Mouse (Mus musculus): Measurements from ENCODE around the gene Tenm4. TPM values are rescaled to one million over a fixed set of nuclear protein-coding genes. Genes with fewer than 3 reads are reported as not detected.

Tenm4 gene
- total RNA-seq, 4 experiments from 2014 or later, result 0.77 to 2.5 (median 2.0) TPM

- no peak for DNase-seq (ENCODE audit: low spot score in 2 of 2)
Observed at GRCm38 (mm10) chr7:96839586-96839985, 668.5 kb downstream of the Tenm4 start.

GRCm38 (mm10) chr7:96842477-96843255 lies 671.6 kb downstream of the Tenm4 start:
- no peak for DNase-seq (ENCODE audit: low spot score in 2 of 2)

GRCm38 (mm10) chr7:96844104-96844894 lies 673.3 kb downstream of the Tenm4 start:
- DNase-seq (ENCODE audit: low spot score in 2 of 2), result no peak

- DNase-seq (ENCODE audit: low spot score in 2 of 2), result no peak
Observed at GRCm38 (mm10) chr7:96852781-96853180, 681.7 kb downstream of the Tenm4 start.

DNA sequence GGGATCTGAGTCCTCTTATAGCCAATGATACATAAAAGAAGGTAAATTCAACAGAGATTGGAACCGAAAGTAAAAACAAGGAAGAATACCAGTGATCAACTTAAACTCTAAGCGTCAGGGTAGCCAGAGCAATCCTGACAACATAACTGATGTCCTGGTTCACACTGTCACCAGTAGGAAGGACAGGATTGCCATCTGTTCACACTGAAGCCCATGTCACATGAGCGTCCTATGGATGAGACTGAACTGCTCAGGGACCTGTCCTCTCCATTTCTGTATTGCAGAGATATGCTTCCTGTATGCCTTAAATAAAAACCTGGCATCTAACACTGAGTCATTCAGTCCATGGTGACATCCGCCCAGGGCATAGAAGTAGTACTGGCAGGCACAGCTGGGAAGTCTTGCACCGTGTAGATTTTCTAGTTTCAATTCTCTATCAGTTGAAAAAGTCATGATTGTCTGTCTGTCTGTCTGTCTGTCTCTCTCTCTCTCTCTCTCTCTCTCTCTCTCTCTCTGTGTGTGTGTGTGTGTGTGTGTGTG lies 684.9 kb downstream of the Tenm4 start:
- DNase-seq (ENCODE audit: low spot score in 2 of 2), result no peak

GRCm38 (mm10) chr7:96856518-96856917 lies 685.5 kb downstream of the Tenm4 start:
- DNase-seq (ENCODE audit: low spot score in 2 of 2), result no peak

- DNase-seq (ENCODE audit: low spot score in 2 of 2), result no peak
Observed at GRCm38 (mm10) chr7:96859077-96859476, 688.0 kb downstream of the Tenm4 start.

DNA sequence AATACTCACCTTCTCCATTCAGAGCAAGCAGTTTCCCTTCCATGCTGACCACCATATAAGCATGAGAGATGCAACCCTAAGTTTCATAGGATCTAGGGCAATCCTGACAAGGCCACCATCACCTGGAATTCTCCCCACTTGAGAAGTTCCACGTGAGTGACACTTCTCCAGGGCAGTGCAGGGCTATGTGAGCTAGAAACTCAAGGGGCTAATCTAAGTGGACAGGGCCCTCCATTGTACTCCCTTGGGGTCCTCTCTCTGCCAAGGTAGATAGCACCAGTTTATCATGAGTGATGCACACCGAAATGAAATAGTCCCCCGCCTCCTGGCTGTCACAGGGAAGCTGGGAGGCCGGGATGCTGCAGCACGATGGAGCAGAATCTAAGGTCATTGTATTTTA lies 688.6 kb downstream of the Tenm4 start:
- no peak for DNase-seq (ENCODE audit: low spot score in 2 of 2)

DNA sequence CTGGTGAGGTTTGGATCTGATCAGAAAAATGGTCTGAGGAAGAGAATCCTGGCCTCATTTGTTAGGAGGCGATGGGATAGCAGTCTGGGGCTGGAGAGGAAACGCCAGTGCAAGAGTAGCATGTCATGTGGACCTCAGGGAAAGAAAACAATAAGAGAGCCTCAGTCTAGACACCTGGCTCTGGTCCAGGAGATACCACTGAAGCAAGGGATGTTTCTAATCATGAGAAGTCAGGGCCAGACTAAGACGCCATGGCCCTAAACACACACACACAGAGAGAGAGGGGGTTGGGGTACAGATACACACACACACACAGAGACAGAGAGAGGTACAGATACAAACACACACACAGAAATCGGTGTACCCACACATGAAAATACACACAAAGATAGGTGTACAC lies 689.6 kb downstream of the Tenm4 start:
- no peak for DNase-seq (ENCODE audit: low spot score in 2 of 2)

GRCm38 (mm10) chr7:96864894-96865722 lies 694.1 kb downstream of the Tenm4 start:
- no peak for DNase-seq (ENCODE audit: low spot score in 2 of 2)

GRCm38 (mm10) chr7:96869079-96869810 lies 698.2 kb downstream of the Tenm4 start:
- DNase-seq (ENCODE audit: low spot score in 2 of 2), result no peak

- DNase-seq (ENCODE audit: low spot score in 2 of 2), result no peak
Observed at GRCm38 (mm10) chr7:96870473-96870872, 699.4 kb downstream of the Tenm4 start.

DNA sequence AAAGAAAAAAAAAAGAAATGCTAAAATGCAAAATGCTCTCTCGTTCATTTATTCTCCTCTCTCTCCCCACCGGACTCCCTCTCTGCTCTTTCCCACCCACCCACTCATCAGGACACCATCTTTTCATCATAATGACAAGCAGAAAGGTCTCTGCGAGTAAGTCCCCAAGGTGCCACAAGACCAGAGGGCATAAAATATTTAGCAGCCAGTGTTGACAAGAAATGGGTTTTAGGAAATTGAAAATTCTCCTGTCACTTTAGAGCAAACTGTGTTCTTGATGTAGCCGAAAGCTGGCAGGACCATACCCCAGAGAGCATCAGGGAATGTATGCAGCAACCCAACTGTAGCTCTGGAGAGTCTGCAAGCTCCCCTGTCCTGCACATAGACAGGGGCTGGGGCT lies 700.0 kb downstream of the Tenm4 start:
- DNase-seq (ENCODE audit: low spot score in 2 of 2), result no peak

GRCm38 (mm10) chr7:96878511-96879276 lies 707.6 kb downstream of the Tenm4 start:
- DNase-seq (ENCODE audit: low spot score in 2 of 2), result no peak

- no peak for DNase-seq (ENCODE audit: low spot score in 2 of 2)
Observed at GRCm38 (mm10) chr7:96879593-96879992, 708.5 kb downstream of the Tenm4 start.

DNA sequence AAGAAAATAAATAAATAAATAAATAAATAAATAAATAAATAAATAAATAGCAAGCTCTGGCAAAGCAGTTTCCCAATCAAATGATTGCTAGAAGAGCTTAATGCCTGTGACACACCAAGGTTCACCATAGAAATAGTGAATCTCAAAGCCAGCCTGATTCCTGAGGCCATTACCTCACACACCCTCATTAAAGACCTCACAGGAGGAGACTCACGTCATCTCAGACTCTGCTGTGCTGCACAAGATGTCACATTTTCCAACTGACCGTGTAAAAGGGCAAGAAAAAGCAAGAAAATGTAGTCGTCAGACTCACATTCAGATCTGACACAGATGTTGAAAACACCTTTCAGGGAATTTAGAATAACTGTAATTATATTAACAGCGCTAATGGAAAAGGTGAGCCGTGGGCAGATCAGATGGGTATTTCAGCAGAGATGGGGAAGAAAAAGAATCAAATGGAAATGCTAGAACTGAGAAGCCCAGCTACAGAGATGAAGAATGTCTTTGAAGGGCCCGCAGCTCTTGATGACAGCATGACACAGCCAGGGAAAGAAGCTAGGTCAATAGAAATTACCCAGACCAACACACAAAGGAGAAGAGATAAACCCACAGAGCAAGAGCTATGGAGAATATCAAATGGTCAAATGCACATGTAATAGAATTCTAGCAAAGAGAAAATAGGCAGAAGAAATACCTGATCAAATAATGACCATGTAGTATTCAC lies 709.3 kb downstream of the Tenm4 start:
- no peak for DNase-seq (ENCODE audit: low spot score in 2 of 2)

DNA sequence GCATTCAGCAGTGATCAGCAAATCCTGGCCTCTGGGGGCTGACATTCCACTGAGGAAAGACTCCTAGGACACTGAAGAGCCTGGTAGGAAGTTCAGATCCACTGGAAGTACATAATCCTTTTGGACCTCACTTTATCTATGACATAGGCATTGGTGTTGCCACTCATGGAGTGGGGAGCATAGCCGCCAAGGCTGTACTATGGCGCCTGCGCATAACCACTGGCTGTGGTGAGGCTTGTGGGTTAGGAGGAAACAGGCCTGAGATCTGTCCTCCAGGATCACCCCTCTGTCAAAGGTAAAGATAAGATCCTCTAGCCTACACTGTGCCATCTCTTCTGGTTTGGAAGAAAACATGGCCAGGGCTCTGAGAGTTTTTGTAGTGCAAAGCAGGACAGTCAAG lies 712.3 kb downstream of the Tenm4 start:
- no peak for DNase-seq (ENCODE audit: low spot score in 2 of 2)

GRCm38 (mm10) chr7:96887088-96887654 lies 716.1 kb downstream of the Tenm4 start:
- no peak for DNase-seq (ENCODE audit: low spot score in 2 of 2)

Measured in gastrocnemius, adult 8-10 months (tissue).